Mouse (Mus musculus): ENCODE results near the gene H6pd. TPM values are rescaled to one million over a fixed set of nuclear protein-coding genes. Genes with fewer than 3 reads are reported as not detected.

H6pd gene
- polyA plus RNA-seq (2014; fragmentation: Nextera tagmentation; extraction: Ambion mirVana): 8.8 and 10.2 TPM in 2 replicates

GRCm38 (mm10) chr4:150008853-150009586 lies at the start of gene H6pd:
Gene H6pd (minus strand): TSS chr4:150009023.
- Histone ChIP-seq H3K4me3 (ENCODE audit: low read depth, low read length) (peak within 1 kb of the TSS; percentile 66), H3K27ac (ENCODE audit: low read length) (peak within 1 kb of the TSS; percentile 93), H3K4me1 (ENCODE audit: control insufficient read depth, insufficient read depth, low read length) (peaks cover 15% of the 10 kb centered on the region; the same call in 1 of the 2 replicates), H3K9ac (replicated peaks; ENCODE audit: low read depth, low read length) (peak within 1 kb of the TSS; percentile 74), H3K4me2 (replicated peaks; ENCODE audit: low read depth, low read length) (peak within 1 kb of the TSS; percentile 72), H3K27me3 (ENCODE audit: control insufficient read depth, insufficient read depth, low read length) (no peaks in the 10 kb centered on the region), H3K36me3 (ENCODE audit: control insufficient read depth, insufficient read depth, low read length) (no peaks in the 10 kb centered on the region), H3K9me3 (ENCODE audit: control insufficient read depth, low read depth, low read length) (no peaks in the 10 kb centered on the region)
- 4% methylated on average over 48 of the region's 52 CpGs for WGBS
- peak; percentile 88 for ATAC-seq (ENCODE audit: insufficient number of reproducible peaks, insufficient read depth, low FRiP score, low read depth)

- H3K4me1 ChIP-seq (ENCODE audit: control insufficient read depth, insufficient read depth, low read length): peaks cover 18% of the 10 kb centered on the region
- H3K9ac ChIP-seq (replicated peaks; ENCODE audit: low read depth, low read length): no peak overlapping the region
- 93% methylated on average over 12 of the region's 12 CpGs for WGBS
- H3K4me3 ChIP-seq (ENCODE audit: low read depth, low read length): no peak overlapping the region
- ATAC-seq (ENCODE audit: insufficient number of reproducible peaks, insufficient read depth, low FRiP score, low read depth): no peak
- no peaks in the 10 kb centered on the region for H3K27me3 ChIP-seq (ENCODE audit: control insufficient read depth, insufficient read depth, low read length)
- H3K4me2 ChIP-seq (replicated peaks; ENCODE audit: low read depth, low read length): no peak overlapping the region
- H3K27ac ChIP-seq (ENCODE audit: low read length): no peak overlapping the region
- H3K36me3 ChIP-seq (ENCODE audit: control insufficient read depth, insufficient read depth, low read length): no peaks in the 10 kb centered on the region
- H3K9me3 ChIP-seq (ENCODE audit: control insufficient read depth, low read depth, low read length): no peaks in the 10 kb centered on the region
Measured at GRCm38 (mm10) chr4:150057722-150058121, 48.9 kb upstream of the H6pd start.

GRCm38 (mm10) chr4:150056171-150056570 lies 47.3 kb upstream of the H6pd start:
- 76% methylated on average over 7 of the region's 7 CpGs for WGBS
- Histone ChIP-seq H3K4me1 (ENCODE audit: control insufficient read depth, insufficient read depth, low read length) (peaks cover 14% of the 10 kb centered on the region), H3K4me2 (replicated peaks; ENCODE audit: low read depth, low read length) (no peak overlapping the region), H3K4me3 (ENCODE audit: low read depth, low read length) (no peak overlapping the region), H3K36me3 (ENCODE audit: control insufficient read depth, insufficient read depth, low read length) (no peaks in the 10 kb centered on the region), H3K27ac (ENCODE audit: low read length) (no peak overlapping the region), H3K9me3 (ENCODE audit: control insufficient read depth, low read depth, low read length) (no peaks in the 10 kb centered on the region), H3K9ac (replicated peaks; ENCODE audit: low read depth, low read length) (no peak overlapping the region), H3K27me3 (ENCODE audit: control insufficient read depth, insufficient read depth, low read length) (no peaks in the 10 kb centered on the region)
- ATAC-seq (ENCODE audit: insufficient number of reproducible peaks, insufficient read depth, low FRiP score, low read depth): no peak

- H3K27me3 ChIP-seq (ENCODE audit: control insufficient read depth, insufficient read depth, low read length): peaks cover 3% of the 10 kb centered on the region; the same call in 1 of the 2 replicates
- no peak overlapping the region for H3K9ac ChIP-seq (replicated peaks; ENCODE audit: low read depth, low read length)
- 91% methylated on average over 3 of the region's 3 CpGs for WGBS
- H3K36me3 ChIP-seq (ENCODE audit: control insufficient read depth, insufficient read depth, low read length): no peaks in the 10 kb centered on the region
- peaks cover 6% of the 10 kb centered on the region; the same call in 1 of the 2 replicates for H3K4me1 ChIP-seq (ENCODE audit: control insufficient read depth, insufficient read depth, low read length)
- H3K9me3 ChIP-seq (ENCODE audit: control insufficient read depth, low read depth, low read length): no peaks in the 10 kb centered on the region
- no peak overlapping the region for H3K4me3 ChIP-seq (ENCODE audit: low read depth, low read length)
- no peak for ATAC-seq (ENCODE audit: insufficient number of reproducible peaks, insufficient read depth, low FRiP score, low read depth)
- H3K4me2 ChIP-seq (replicated peaks; ENCODE audit: low read depth, low read length): no peak overlapping the region
- H3K27ac ChIP-seq (ENCODE audit: low read length): no peak overlapping the region
Measured at GRCm38 (mm10) chr4:150052380-150052779, 43.6 kb upstream of the H6pd start.

GRCm38 (mm10) chr4:150051514-150051913 lies 42.7 kb upstream of the H6pd start:
- Histone ChIP-seq H3K36me3 (ENCODE audit: control insufficient read depth, insufficient read depth, low read length) (no peaks in the 10 kb centered on the region), H3K27me3 (ENCODE audit: control insufficient read depth, insufficient read depth, low read length) (peaks cover 3% of the 10 kb centered on the region; the same call in 1 of the 2 replicates), H3K27ac (ENCODE audit: low read length) (no peak overlapping the region), H3K9me3 (ENCODE audit: control insufficient read depth, low read depth, low read length) (no peaks in the 10 kb centered on the region), H3K9ac (replicated peaks; ENCODE audit: low read depth, low read length) (no peak overlapping the region), H3K4me1 (ENCODE audit: control insufficient read depth, insufficient read depth, low read length) (peaks cover 6% of the 10 kb centered on the region; the same call in 1 of the 2 replicates), H3K4me3 (ENCODE audit: low read depth, low read length) (no peak overlapping the region), H3K4me2 (replicated peaks; ENCODE audit: low read depth, low read length) (no peak overlapping the region)
- ATAC-seq (ENCODE audit: insufficient number of reproducible peaks, insufficient read depth, low FRiP score, low read depth): no peak
- 67% methylated on average over 8 of the region's 8 CpGs for WGBS

- H3K9ac ChIP-seq (replicated peaks; ENCODE audit: low read depth, low read length): no peak overlapping the region
- H3K27ac ChIP-seq (ENCODE audit: low read length): no peak overlapping the region
- peaks cover 8% of the 10 kb centered on the region; the same call in 1 of the 2 replicates for H3K27me3 ChIP-seq (ENCODE audit: control insufficient read depth, insufficient read depth, low read length)
- H3K36me3 ChIP-seq (ENCODE audit: control insufficient read depth, insufficient read depth, low read length): no peaks in the 10 kb centered on the region
- no peaks in the 10 kb centered on the region for H3K9me3 ChIP-seq (ENCODE audit: control insufficient read depth, low read depth, low read length)
- peak overlapping the region; percentile 48; the same call in 1 of the 2 replicates for H3K4me3 ChIP-seq (ENCODE audit: low read depth, low read length)
- H3K4me2 ChIP-seq (replicated peaks; ENCODE audit: low read depth, low read length): peak overlapping the region; percentile 90; the same call in 1 of the 2 replicates
- whole genome bisulfite sequencing: 26% methylated on average over 13 of the region's 13 CpGs
- peaks cover 6% of the 10 kb centered on the region; the same call in 1 of the 2 replicates for H3K4me1 ChIP-seq (ENCODE audit: control insufficient read depth, insufficient read depth, low read length)
- ATAC-seq (ENCODE audit: insufficient number of reproducible peaks, insufficient read depth, low FRiP score, low read depth): no peak
Measured at GRCm38 (mm10) chr4:150049564-150050226, 40.9 kb upstream of the H6pd start.

GRCm38 (mm10) chr4:150049157-150049513 lies 40.3 kb upstream of the H6pd start:
- no peak overlapping the region for H3K9ac ChIP-seq (replicated peaks; ENCODE audit: low read depth, low read length)
- H3K4me1 ChIP-seq (ENCODE audit: control insufficient read depth, insufficient read depth, low read length): peaks cover 6% of the 10 kb centered on the region; the same call in 1 of the 2 replicates
- 17% methylated on average over 15 of the region's 15 CpGs for WGBS
- H3K27me3 ChIP-seq (ENCODE audit: control insufficient read depth, insufficient read depth, low read length): peaks cover 8% of the 10 kb centered on the region; the same call in 1 of the 2 replicates
- H3K36me3 ChIP-seq (ENCODE audit: control insufficient read depth, insufficient read depth, low read length): no peaks in the 10 kb centered on the region
- peak overlapping the region; percentile 48 for H3K4me3 ChIP-seq (ENCODE audit: low read depth, low read length)
- ATAC-seq (ENCODE audit: insufficient number of reproducible peaks, insufficient read depth, low FRiP score, low read depth): no peak
- peak overlapping the region; percentile 90 for H3K4me2 ChIP-seq (replicated peaks; ENCODE audit: low read depth, low read length)
- H3K9me3 ChIP-seq (ENCODE audit: control insufficient read depth, low read depth, low read length): no peaks in the 10 kb centered on the region
- no peak overlapping the region for H3K27ac ChIP-seq (ENCODE audit: low read length)

GRCm38 (mm10) chr4:150048478-150049156 lies 39.8 kb upstream of the H6pd start:
- peaks cover 6% of the 10 kb centered on the region; the same call in 1 of the 2 replicates for H3K4me1 ChIP-seq (ENCODE audit: control insufficient read depth, insufficient read depth, low read length)

More at GRCm38 (mm10) chr4:150048478-150049156, 39.8 kb upstream of the H6pd start:
- Histone ChIP-seq H3K36me3 (ENCODE audit: control insufficient read depth, insufficient read depth, low read length) (no peaks in the 10 kb centered on the region), H3K9me3 (ENCODE audit: control insufficient read depth, low read depth, low read length) (no peaks in the 10 kb centered on the region), H3K4me3 (ENCODE audit: low read depth, low read length) (peak overlapping the region; percentile 48), H3K4me2 (replicated peaks; ENCODE audit: low read depth, low read length) (peak overlapping the region; percentile 90), H3K27ac (ENCODE audit: low read length) (no peak overlapping the region), H3K27me3 (ENCODE audit: control insufficient read depth, insufficient read depth, low read length) (peaks cover 8% of the 10 kb centered on the region; the same call in 1 of the 2 replicates), H3K9ac (replicated peaks; ENCODE audit: low read depth, low read length) (peak overlapping the region; percentile 26; the same call in 1 of the 2 replicates)
- ATAC-seq (ENCODE audit: insufficient number of reproducible peaks, insufficient read depth, low FRiP score, low read depth): no peak; the same call in 1 of the 2 replicates
- WGBS: 1% methylated on average over 48 of the region's 49 CpGs
